Mouse (Mus musculus) limb, embryonic 11.5 days (tissue): ENCODE measurements at regions not wholly inside any gene's neighbourhood (a gene's known extent, or its start where the extent isn't known, plus 50 kb on each side); places are given as distances from the start of the nearest gene placed in this dataset.

Experiments used
- ATAC-seq: fragments of 200-750 bp; cut with Nextera tagmentation; 2 replicates; pipeline ENCODE4 v1.8.0; 2017; ENCODE audit warnings: low read depth; ENCODE audit not compliant: insufficient number of reproducible peaks, low FRiP score, low TSS enrichment
- DNase-seq: peaks from one replicate; pipeline ENCODE4 v3.0.0-alpha.2; 2015; ENCODE audit warnings: low spot score
- H3K27ac ChIP-seq: fragments of 300-500 bp; sonication (generic); replicated peaks from 2 replicates; pipeline ENCODE4 v1.5.1; 2014; ENCODE audit warnings: low read depth, mild to moderate bottlenecking, low read length
- H3K27me3 ChIP-seq: fragments of 300-500 bp; sonication (generic); 2 replicates; pipeline ENCODE4 v1.6.1; 2014; ENCODE audit warnings: mild to moderate bottlenecking, low read length, mixed read lengths; ENCODE audit not compliant: control insufficient read depth, insufficient read depth
- H3K36me3 ChIP-seq: fragments of 300-500 bp; sonication (generic); 2 replicates; pipeline ENCODE4 v1.6.1; 2014; ENCODE audit warnings: mild to moderate bottlenecking, low read length, moderate library complexity, mixed read lengths; ENCODE audit not compliant: control insufficient read depth, insufficient read depth
- H3K4me1 ChIP-seq: fragments of 300-500 bp; sonication (generic); 2 replicates; pipeline ENCODE4 v1.6.1; 2014; ENCODE audit warnings: low read length, mixed read lengths; ENCODE audit not compliant: control insufficient read depth, insufficient read depth
- H3K4me2 ChIP-seq: fragments of 300-500 bp; sonication (generic); 2 replicates; pipeline ENCODE4 v1.6.1; 2014; ENCODE audit warnings: low read depth, mild to moderate bottlenecking, moderate library complexity; ENCODE audit not compliant: severe bottlenecking
- H3K4me3 ChIP-seq: fragments of 300-500 bp; sonication (generic); 2 replicates; pipeline ENCODE4 v1.5.1; 2014; ENCODE audit warnings: low read depth, low read length
- H3K9ac ChIP-seq: fragments of 300-500 bp; sonication (generic); 2 replicates; pipeline ENCODE4 v1.6.1; 2014; ENCODE audit warnings: mild to moderate bottlenecking, low read length
- H3K9me3 ChIP-seq: fragments of 300-500 bp; sonication (generic); 2 replicates; pipeline ENCODE4 v1.6.1; 2016; ENCODE audit warnings: low read length; ENCODE audit not compliant: control insufficient read depth
- WGBS: fragments of 180-500 bp; shearing (Covaris S2); extraction: QIAGEN DNeasy Blood & Tissue Kit; methylation state at CpG from one replicate; pipeline ENCODE4 v1.1.7; 2014; 5-methylcytosine and 5-hydroxymethylcytosine counted together

GRCm38 (mm10) chr2:107994831-107995230 lies 704.4 kb downstream of the Kcna4 start:
- no peaks in the 10 kb centered on the region for H3K4me1 ChIP-seq
- no peaks in the 10 kb centered on the region for H3K36me3 ChIP-seq
- no peaks in the 10 kb centered on the region for H3K27me3 ChIP-seq
- DNase-seq (no peak), ATAC-seq (0 out of 2 replicates have a peak, but pooled peaks have one; percentile 31)
- 66% methylated on average over 6 of the region's 6 CpGs for WGBS
- H3K4me2 ChIP-seq: no peak overlapping the region
- no peak overlapping the region for H3K9ac ChIP-seq
- no peak overlapping the region for H3K4me3 ChIP-seq
- H3K9me3 ChIP-seq: no peaks in the 10 kb centered on the region
- H3K27ac ChIP-seq: no peak overlapping the region

- no peaks in the 10 kb centered on the region for H3K36me3 ChIP-seq
- DNase-seq: no peak
- 87% methylated on average over 3 of the region's 3 CpGs for WGBS
- no peak overlapping the region for H3K4me3 ChIP-seq
- H3K9me3 ChIP-seq: no peaks in the 10 kb centered on the region
- H3K4me2 ChIP-seq: no peak overlapping the region
- no peak overlapping the region for H3K27ac ChIP-seq
- no peaks in the 10 kb centered on the region for H3K4me1 ChIP-seq
- ATAC-seq: no peak
- H3K27me3 ChIP-seq: no peaks in the 10 kb centered on the region
- no peak overlapping the region for H3K9ac ChIP-seq
Measured at GRCm38 (mm10) chr2:108011534-108011933, 721.1 kb downstream of the Kcna4 start.

GRCm38 (mm10) chr2:108023206-108023605 lies 732.8 kb downstream of the Kcna4 start:
- no peaks in the 10 kb centered on the region for H3K4me1 ChIP-seq
- no peaks in the 10 kb centered on the region for H3K36me3 ChIP-seq
- 47% methylated on average over 3 of the region's 3 CpGs for WGBS
- H3K27me3 ChIP-seq: no peaks in the 10 kb centered on the region
- no peak overlapping the region for H3K27ac ChIP-seq
- no peaks in the 10 kb centered on the region for H3K9me3 ChIP-seq
- H3K9ac ChIP-seq: no peak overlapping the region
- H3K4me3 ChIP-seq: no peak overlapping the region
- ATAC-seq: no peak
- no peak overlapping the region for H3K4me2 ChIP-seq
- DNase-seq: no peak

GRCm38 (mm10) chr2:108030657-108031056 lies 740.2 kb downstream of the Kcna4 start:
- H3K4me2 ChIP-seq: no peak overlapping the region
- no peak for ATAC-seq
- WGBS: 97% methylated on average over 2 of the region's 2 CpGs

DNA sequence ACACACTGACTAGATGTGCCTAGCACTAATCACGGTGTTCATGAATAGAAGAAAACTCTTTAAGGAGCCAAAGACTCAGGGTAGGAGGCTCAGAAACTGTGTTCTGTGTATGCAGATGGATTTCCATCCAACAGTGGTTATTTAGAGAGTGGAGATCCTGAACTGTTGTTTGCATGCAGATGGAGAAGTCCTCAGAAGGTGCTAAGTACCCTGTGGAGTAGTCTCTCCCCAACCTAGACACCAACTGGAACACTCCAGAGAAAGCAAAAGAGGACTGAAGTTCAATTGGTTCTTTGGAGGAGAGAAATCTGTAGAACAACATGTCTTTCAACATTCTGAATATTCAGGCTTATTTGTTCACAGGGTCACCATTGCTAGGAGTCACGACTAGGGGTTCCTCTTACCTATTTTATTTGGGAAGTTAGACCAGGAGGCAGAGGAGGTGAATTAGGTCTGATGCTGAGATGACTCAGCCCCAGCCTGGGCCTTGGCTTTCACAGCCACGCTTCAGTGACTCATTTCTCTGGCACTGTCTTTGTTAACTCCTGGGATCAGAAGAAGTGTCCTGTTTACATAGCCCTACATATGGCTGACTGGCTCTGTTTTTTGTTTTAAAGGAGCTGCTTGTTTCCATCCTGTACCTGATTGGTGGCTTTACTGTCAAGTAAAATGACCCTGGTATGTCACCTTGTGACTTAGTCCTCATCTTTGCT lies 742.0 kb downstream of the Kcna4 start:
- H3K27ac ChIP-seq: no peak overlapping the region
- DNase-seq (no peak), ATAC-seq (no peak)
- 75% methylated on average over 3 of the region's 3 CpGs for WGBS
- no peak overlapping the region for H3K4me2 ChIP-seq
- no peaks in the 10 kb centered on the region for H3K4me1 ChIP-seq
- no peaks in the 10 kb centered on the region for H3K9me3 ChIP-seq
- H3K36me3 ChIP-seq: no peaks in the 10 kb centered on the region
- no peaks in the 10 kb centered on the region for H3K27me3 ChIP-seq
- no peak overlapping the region for H3K4me3 ChIP-seq
- H3K9ac ChIP-seq: no peak overlapping the region

More at GRCm38 (mm10) chr2:108030657-108031056, 740.2 kb downstream of the Kcna4 start:
- no peak for DNase-seq
- H3K4me1 ChIP-seq: no peaks in the 10 kb centered on the region
- H3K36me3 ChIP-seq: no peaks in the 10 kb centered on the region
- H3K4me3 ChIP-seq: no peak overlapping the region
- H3K27me3 ChIP-seq: no peaks in the 10 kb centered on the region
- no peaks in the 10 kb centered on the region for H3K9me3 ChIP-seq
- no peak overlapping the region for H3K27ac ChIP-seq
- H3K9ac ChIP-seq: no peak overlapping the region

DNA sequence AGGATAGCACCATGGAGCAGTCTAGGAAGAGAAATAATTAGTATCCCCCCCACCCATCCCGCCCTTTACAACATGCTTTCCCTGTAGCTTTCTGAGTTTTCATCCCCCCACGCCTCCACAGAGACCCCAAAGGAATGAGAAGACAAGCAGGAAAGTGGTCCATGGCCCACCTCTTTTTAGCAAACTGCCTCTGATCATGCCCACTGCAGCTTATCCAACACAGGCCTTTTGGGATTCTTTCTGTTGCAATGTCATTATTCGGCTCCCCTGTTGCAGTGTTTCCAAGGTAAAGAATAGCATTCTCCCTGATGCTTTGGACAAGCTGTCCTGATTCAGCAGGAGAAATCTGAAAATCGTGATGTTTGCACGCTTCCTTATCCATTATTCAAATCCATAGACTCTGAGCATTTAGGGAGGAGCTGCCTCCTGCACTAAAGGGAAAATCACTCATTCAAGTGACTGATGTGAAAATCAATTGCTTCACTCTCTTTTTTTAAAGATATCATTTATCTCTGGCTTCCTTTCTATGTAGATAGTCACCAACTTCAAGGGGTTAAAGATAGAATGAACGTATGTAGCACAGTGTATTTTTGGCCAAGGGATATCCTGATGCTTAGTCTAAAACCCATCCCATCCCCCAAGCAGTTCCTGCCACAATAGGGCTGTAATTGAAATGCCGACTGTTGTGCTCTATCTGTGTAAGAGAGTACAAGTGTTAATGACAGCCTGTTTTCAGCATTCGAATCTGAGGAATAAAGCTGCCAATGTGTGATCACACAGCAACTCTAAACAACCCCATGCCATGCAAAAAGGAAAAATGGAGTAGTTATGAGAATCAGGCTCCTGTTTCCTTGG lies 743.1 kb downstream of the Kcna4 start:
- H3K4me2 ChIP-seq: no peak overlapping the region
- no peak overlapping the region for H3K4me3 ChIP-seq
- H3K27me3 ChIP-seq: no peaks in the 10 kb centered on the region
- H3K9ac ChIP-seq: no peak overlapping the region
- no peaks in the 10 kb centered on the region for H3K9me3 ChIP-seq
- H3K36me3 ChIP-seq: no peaks in the 10 kb centered on the region
- DNase-seq (no peak), ATAC-seq (no peak)
- H3K4me1 ChIP-seq: no peaks in the 10 kb centered on the region
- WGBS: 82% methylated on average over 8 of the region's 8 CpGs
- H3K27ac ChIP-seq: no peak overlapping the region

DNA sequence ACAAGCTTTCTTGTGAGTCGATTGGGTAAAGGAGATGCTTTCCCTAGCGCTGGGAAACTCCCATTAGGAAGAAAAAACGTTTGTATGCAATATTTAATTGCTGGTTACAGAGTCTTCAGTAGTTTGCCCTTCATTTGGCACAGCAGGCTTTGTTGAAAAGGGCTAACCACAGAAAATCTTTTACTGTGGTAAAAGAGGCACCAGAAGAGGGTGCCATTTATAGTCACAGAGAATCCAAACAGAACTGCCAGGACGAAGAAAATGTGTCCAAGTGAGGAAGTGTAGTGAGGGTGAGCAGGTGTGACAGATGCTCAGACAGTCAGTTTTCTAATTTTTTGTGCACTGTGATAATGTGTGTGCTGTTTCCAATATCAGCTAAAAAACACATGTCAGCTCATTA lies 744.4 kb downstream of the Kcna4 start:
- Histone ChIP-seq H3K9me3 (no peaks in the 10 kb centered on the region), H3K27ac (no peak overlapping the region), H3K36me3 (no peaks in the 10 kb centered on the region), H3K27me3 (no peaks in the 10 kb centered on the region), H3K4me3 (no peak overlapping the region), H3K9ac (no peak overlapping the region), H3K4me2 (no peak overlapping the region), H3K4me1 (no peaks in the 10 kb centered on the region)
- ATAC-seq: no peak
- 69% methylated on average over 4 of the region's 4 CpGs for WGBS
- DNase-seq: no peak

DNA sequence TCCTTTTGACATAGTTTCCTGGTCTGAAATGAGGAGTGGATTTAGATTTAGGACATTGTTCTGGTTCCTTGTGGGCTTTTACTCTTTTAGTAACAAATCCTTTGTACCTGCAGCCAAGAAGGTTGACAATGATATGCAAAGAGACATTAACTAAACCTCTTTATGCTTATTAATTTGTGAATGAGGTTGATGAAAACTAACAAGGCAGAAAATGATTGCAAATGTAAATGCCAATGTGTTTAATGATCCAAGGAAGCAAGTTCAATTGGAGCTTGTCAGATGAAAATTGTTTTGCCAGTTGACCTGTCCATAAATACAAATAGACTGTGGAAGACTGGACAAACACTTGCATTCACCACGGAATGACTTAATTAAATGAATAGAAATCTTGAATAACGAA lies 751.6 kb downstream of the Kcna4 start:
- WGBS: 81% methylated on average over 2 of the region's 2 CpGs
- H3K27ac ChIP-seq: no peak overlapping the region
- H3K4me2 ChIP-seq: no peak overlapping the region
- DNase-seq: no peak
- no peaks in the 10 kb centered on the region for H3K4me1 ChIP-seq
- no peak for ATAC-seq
- no peaks in the 10 kb centered on the region for H3K27me3 ChIP-seq
- no peak overlapping the region for H3K9ac ChIP-seq
- no peak overlapping the region for H3K4me3 ChIP-seq
- H3K9me3 ChIP-seq: no peaks in the 10 kb centered on the region
- no peaks in the 10 kb centered on the region for H3K36me3 ChIP-seq
